ENCODE assay signal across 9 mouse cellular contexts in genomic region chrX:160996051-160996450, GRCm38 (mm10). TPM values are rescaled to one million over a fixed set of nuclear protein-coding genes. Genes with fewer than 3 reads are reported as not detected.
DNase-seq lines count a peak whose midpoint lies in the region; ATAC-seq lines count a peak whose summit lies in the region.
"Had no signal": no experiment of that assay in that cellular context is flagged by ENCODE, and none has a peak within 500 bp of the region (broad histone marks: within the 10 kb centered on the region; RNA-seq: fewer than 3 reads in every experiment).

No protein-coding gene starts in this region.

- H3K4me3 ChIP-seq in heart, embryonic 15.5 days = no peak overlapping the region
- no peak overlapping the region for H3K4me3 ChIP-seq in embryonic facial prominence, embryonic 14.5 days (ENCODE audit: low read depth, low read length)
- 0 out of 2 replicates have a peak overlapping the region, but pooled peaks have one; percentile 59 for H3K4me3 ChIP-seq in midbrain, embryonic 13.5 days (replicated peaks)

- no peak overlapping the region for H3K27ac ChIP-seq in heart, embryonic 15.5 days
- no peak overlapping the region for H3K27ac ChIP-seq in embryonic facial prominence, embryonic 14.5 days (replicated peaks; ENCODE audit: low read depth, low read length)
- H3K27ac ChIP-seq in midbrain, embryonic 13.5 days = 0 out of 2 replicates have a peak overlapping the region, but pooled peaks have one; percentile 87

- H3K4me2 ChIP-seq in heart, embryonic 15.5 days = peak overlapping the region; percentile 56
- H3K4me2 ChIP-seq in embryonic facial prominence, embryonic 14.5 days (ENCODE audit: low read depth, low read length) = peak overlapping the region; percentile 51; the same call in 1 of the 2 replicates
- peak overlapping the region; percentile 45 for H3K4me2 ChIP-seq in midbrain, embryonic 13.5 days (replicated peaks)

- H3K36me3 ChIP-seq in heart, embryonic 15.5 days = no peaks in the 10 kb centered on the region
- H3K36me3 ChIP-seq in embryonic facial prominence, embryonic 14.5 days (ENCODE audit: control insufficient read depth, insufficient read depth, low read length) = no peaks in the 10 kb centered on the region
- H3K36me3 ChIP-seq in midbrain, embryonic 13.5 days = no peaks in the 10 kb centered on the region
- H3K36me3 ChIP-seq: limb, embryonic 15.5 days had no signal

- H3K9ac ChIP-seq in heart, embryonic 15.5 days = no peak overlapping the region
- H3K9ac ChIP-seq in embryonic facial prominence, embryonic 14.5 days (ENCODE audit: low read depth, low read length) = no peak overlapping the region
- H3K9ac ChIP-seq in midbrain, embryonic 13.5 days (replicated peaks) = no peak overlapping the region; the same call in 1 of the 2 replicates

- H3K27me3 ChIP-seq in heart, embryonic 15.5 days = no peaks in the 10 kb centered on the region
- peaks cover 18% of the 10 kb centered on the region; the same call in 1 of the 2 replicates for H3K27me3 ChIP-seq in embryonic facial prominence, embryonic 14.5 days (replicated peaks; ENCODE audit: control insufficient read depth, insufficient read depth, low read length)
- peaks cover 29% of the 10 kb centered on the region; the same call in 1 of the 2 replicates for H3K27me3 ChIP-seq in midbrain, embryonic 13.5 days

- no peaks in the 10 kb centered on the region for H3K9me3 ChIP-seq in heart, embryonic 15.5 days (replicated peaks)
- H3K9me3 ChIP-seq in embryonic facial prominence, embryonic 14.5 days (ENCODE audit: control insufficient read depth, low read length) = no peaks in the 10 kb centered on the region
- no peaks in the 10 kb centered on the region for H3K9me3 ChIP-seq in midbrain, embryonic 13.5 days
- H3K9me3 ChIP-seq: limb, embryonic 15.5 days had no signal

- ATAC-seq in heart, embryonic 15.5 days (replicated peaks; ENCODE audit: insufficient number of reproducible peaks, insufficient read depth, low FRiP score, low read depth) = no peak
- ATAC-seq in embryonic facial prominence, embryonic 14.5 days (ENCODE audit: low read depth) = no peak
- no peak for ATAC-seq in midbrain, embryonic 13.5 days

- no peak for DNase-seq in heart, adult 18-20 months
- DNase-seq in NIH3T3 (ENCODE audit: low read depth) = peak; percentile 15
- no peak for DNase-seq in embryonic facial prominence, embryonic 14.5 days (ENCODE audit: low spot score)
- no peak for DNase-seq in cerebellum, postnatal 14 days
- no peak for DNase-seq in ovary, adult 18-20 months (ENCODE audit: low spot score)
- DNase-seq in thymus, postnatal 4 days = no peak

- 13% methylated on average over 5 of the region's 5 CpGs for whole genome bisulfite sequencing in heart, embryonic 15.5 days
- 21% methylated on average over 5 of the region's 5 CpGs for WGBS in embryonic facial prominence, embryonic 14.5 days
- WGBS in midbrain, embryonic 13.5 days = 20% methylated on average over 5 of the region's 5 CpGs

- 0 out of 2 replicates have a peak, but pooled peaks cover 3% of the 10 kb centered on the region for H3K4me1 ChIP-seq in heart, embryonic 15.5 days (replicated peaks)
- no peaks in the 10 kb centered on the region for H3K4me1 ChIP-seq in embryonic facial prominence, embryonic 14.5 days (ENCODE audit: control insufficient read depth, insufficient read depth, low read length)
- peaks cover 10% of the 10 kb centered on the region for H3K4me1 ChIP-seq in midbrain, embryonic 13.5 days (replicated peaks)
- H3K4me1 ChIP-seq: limb, embryonic 15.5 days had no signal

RNA-seq across cellular contexts. Expression of gene Cdkl5, which starts 1.5 kb away (rescaled TPM):
- 1.6 and 2.2 TPM in 2 replicates for polyA plus RNA-seq in heart, embryonic 15.5 days (2015; fragmentation: Nextera tagmentation; extraction: Ambion mirVana)
- 1 to 10 TPM; 5.1 TPM for total RNA-seq in heart, adult 18-20 months (2021)
- 3.0 and 3.7 TPM in 2 replicates for polyA plus RNA-seq in embryonic facial prominence, embryonic 14.5 days (2014; fragmentation: Nextera tagmentation; extraction: Ambion mirVana)
- polyA plus RNA-seq in midbrain, embryonic 13.5 days (2015; fragmentation: Nextera tagmentation; extraction: Ambion mirVana) = 3.9 and 4.2 TPM in 2 replicates
